Mouse (Mus musculus) midbrain, embryonic 11.5 days (tissue): ENCODE measurements around the gene Npff. TPM values are rescaled to one million over a fixed set of nuclear protein-coding genes. Genes with fewer than 3 reads are reported as not detected.

Source experiments
- ATAC-seq: fragments of 200-750 bp; cut with Nextera tagmentation; 2 replicates; pipeline ENCODE4 v1.8.0; 2017; ENCODE audit warnings: moderate TSS enrichment, moderate library complexity; ENCODE audit not compliant: low FRiP score
- DNase-seq: peaks from one replicate; pipeline ENCODE4 v3.0.0; 2015; ENCODE audit warnings: low spot score; ENCODE audit errors: missing footprints
- H3K27ac ChIP-seq: fragments of 300-500 bp; sonication (generic); 2 replicates; pipeline ENCODE4 v1.5.1; 2014; ENCODE audit warnings: low read depth, low read length
- H3K27me3 ChIP-seq: fragments of 300-500 bp; sonication (generic); 2 replicates; pipeline ENCODE4 v1.6.1; 2014; ENCODE audit warnings: mild to moderate bottlenecking, low read length, moderate library complexity, mixed read lengths; ENCODE audit not compliant: control insufficient read depth, insufficient read depth
- H3K36me3 ChIP-seq: fragments of 300-500 bp; sonication (generic); 2 replicates; pipeline ENCODE4 v1.6.1; 2014; ENCODE audit warnings: mild to moderate bottlenecking, low read length, moderate library complexity, mixed read lengths; ENCODE audit not compliant: control insufficient read depth, insufficient read depth
- H3K4me1 ChIP-seq: fragments of 300-500 bp; sonication (generic); 2 replicates; pipeline ENCODE4 v1.6.1; 2014; ENCODE audit warnings: low read length; ENCODE audit not compliant: control insufficient read depth, insufficient read depth
- H3K4me2 ChIP-seq: fragments of 300-500 bp; sonication (generic); 2 replicates; pipeline ENCODE4 v1.6.1; 2014; ENCODE audit warnings: mild to moderate bottlenecking, moderate library complexity
- H3K4me3 ChIP-seq: fragments of 300-500 bp; sonication (generic); 2 replicates; pipeline ENCODE4 v1.5.1; 2014; ENCODE audit warnings: low read depth, low read length
- H3K9ac ChIP-seq: fragments of 300-500 bp; sonication (generic); 2 replicates; pipeline ENCODE4 v1.6.1; 2014; ENCODE audit warnings: low read length
- H3K9me3 ChIP-seq: fragments of 300-500 bp; sonication (generic); 2 replicates; pipeline ENCODE4 v1.6.1; 2016; ENCODE audit warnings: low read length; ENCODE audit not compliant: control insufficient read depth
- WGBS: fragments of 180-500 bp; shearing (Covaris S2); extraction: QIAGEN DNeasy Blood & Tissue Kit; methylation state at CpG from one replicate; pipeline ENCODE4 v1.1.7; 2014; 5-methylcytosine and 5-hydroxymethylcytosine counted together
- polyA plus RNA-seq: library from polyadenylated mRNA; unstranded; fragments of >200 nt; fragmentation: Nextera tagmentation; extraction: Ambion mirVana; gene quantifications from 2 replicates; pipeline ENCODE4 v1.2.1, GENCODE M21; 2014

The Npff gene
- polyA plus RNA-seq, 1 experiment from 2014 or later: 0.98 TPM

DNA sequence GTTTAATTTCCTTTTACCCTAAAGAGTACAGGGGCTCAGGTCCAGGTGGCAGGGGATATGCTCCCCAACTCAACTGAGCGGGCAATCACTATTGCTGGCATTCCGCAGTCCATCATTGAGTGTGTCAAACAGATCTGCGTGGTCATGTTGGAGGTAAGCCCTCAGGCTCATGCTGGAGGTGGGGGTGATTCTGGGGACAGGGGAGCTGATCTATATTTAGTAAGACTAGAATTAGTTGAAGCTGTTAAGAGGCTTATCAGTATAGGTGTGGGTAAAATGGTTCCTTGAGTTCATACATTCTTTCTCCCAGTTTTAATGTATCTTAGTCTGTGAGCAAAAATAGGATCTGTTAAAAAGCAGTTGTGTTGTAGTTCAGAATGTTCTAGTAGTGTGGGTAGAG lies 41.6 kb downstream of the Npff start:
- H3K4me2 ChIP-seq: no peak overlapping the region
- H3K9ac ChIP-seq: no peak overlapping the region
- H3K36me3 ChIP-seq: peaks cover 36% of the 10 kb centered on the region
- no peaks in the 10 kb centered on the region for H3K27me3 ChIP-seq
- 94% methylated on average over 3 of the region's 3 CpGs for WGBS
- ATAC-seq: no peak
- no peak for DNase-seq
- H3K4me3 ChIP-seq: no peak overlapping the region
- H3K4me1 ChIP-seq: no peaks in the 10 kb centered on the region
- no peaks in the 10 kb centered on the region for H3K9me3 ChIP-seq
- no peak overlapping the region for H3K27ac ChIP-seq

GRCm38 (mm10) chr15:102474520-102474919 lies 50.2 kb downstream of the Npff start:
- Histone ChIP-seq H3K27ac (no peak overlapping the region), H3K4me2 (no peak overlapping the region), H3K9me3 (no peaks in the 10 kb centered on the region), H3K9ac (no peak overlapping the region), H3K27me3 (no peaks in the 10 kb centered on the region), H3K4me3 (no peak overlapping the region), H3K4me1 (peaks cover 6% of the 10 kb centered on the region; the same call in 1 of the 2 replicates), H3K36me3 (peaks cover 21% of the 10 kb centered on the region)
- DNase-seq: peak; percentile 79
- 91% methylated on average over 2 of the region's 2 CpGs for WGBS
- no peak for ATAC-seq

Other genes with a start within 250 kb of the Npff start
- gene Mfsd5, start 245.5 kb downstream of the Npff start, polyA plus RNA-seq: 50.8 and 53.0 TPM in 2 replicates
- gene Espl1, start 228.7 kb downstream of the Npff start, polyA plus RNA-seq: 29.4 and 33.3 TPM in 2 replicates
- 404 and 408 TPM in 2 replicates for gene Pfdn5, start 198.8 kb downstream of the Npff start, polyA plus RNA-seq
- 97.8 and 99.5 TPM in 2 replicates for gene Myg1, start 193.2 kb downstream of the Npff start, polyA plus RNA-seq
- gene Aaas, start 174.2 kb downstream of the Npff start, polyA plus RNA-seq: 76.5 and 82.5 TPM in 2 replicates
- gene Sp7, start 157.8 kb downstream of the Npff start, polyA plus RNA-seq: 0.51 and 0.90 TPM in 2 replicates
- gene Sp1, start 118.8 kb downstream of the Npff start, polyA plus RNA-seq: 11.2 and 11.7 TPM in 2 replicates
- 0.37 TPM in 1 of 2 replicates, not detected in the other for gene Amhr2, start 79.6 kb downstream of the Npff start, polyA plus RNA-seq
- gene Prr13, start 65.9 kb downstream of the Npff start, polyA plus RNA-seq: 92.7 and 110 TPM in 2 replicates
- 234 and 255 TPM in 2 replicates for gene Pcbp2, start 54.4 kb downstream of the Npff start, polyA plus RNA-seq
- gene Gm10337, start 21.2 kb downstream of the Npff start, polyA plus RNA-seq: 6.7 TPM in 1 of 2 replicates, not detected in the other
- 16.4 and 19.7 TPM in 2 replicates for gene Map3k12, start 7.9 kb downstream of the Npff start, polyA plus RNA-seq
- 91.2 and 96.6 TPM in 2 replicates for gene Tarbp2, start 6.8 kb downstream of the Npff start, polyA plus RNA-seq
- 0.08 TPM in 1 of 2 replicates, not detected in the other for gene Gm28047, start 100.1 kb upstream of the Npff start, polyA plus RNA-seq
- 9.8 and 13.1 TPM in 2 replicates for gene Atf7, start 100.5 kb upstream of the Npff start, polyA plus RNA-seq
- gene Atp5g2, start 147.4 kb upstream of the Npff start, polyA plus RNA-seq: 67.4 and 71.3 TPM in 2 replicates
- gene Calcoco1, start 197.2 kb upstream of the Npff start, polyA plus RNA-seq: 27.5 and 28.3 TPM in 2 replicates